Mouse (Mus musculus) lung, embryonic 16.5 days (tissue): ENCODE data around the gene Rabepk. TPM values are rescaled to one million over a fixed set of nuclear protein-coding genes. Genes with fewer than 3 reads are reported as not detected.
"Not testable (repeated sequence)": the region's sequence is repeated elsewhere in the genome, so short reads cannot be mapped to it uniquely, and the experiment has no call there.

Experiments used
- ATAC-seq: fragments of 200-750 bp; cut with Nextera tagmentation; 2 replicates; pipeline ENCODE4 v1.8.0; 2017; ENCODE audit warnings: low read depth, mild to moderate bottlenecking, moderate library complexity
- H3K27ac ChIP-seq: fragments of 300-500 bp; sonication (generic); 2 replicates; pipeline ENCODE4 v1.5.1; 2014; ENCODE audit warnings: mild to moderate bottlenecking, control low read depth, low read length
- H3K27me3 ChIP-seq: fragments of 300-500 bp; sonication (generic); 2 replicates; pipeline ENCODE4 v1.6.1; 2014; ENCODE audit warnings: low read depth, low read length, mixed read lengths; ENCODE audit not compliant: control insufficient read depth, insufficient read depth
- H3K36me3 ChIP-seq: fragments of 300-500 bp; sonication (generic); 2 replicates; pipeline ENCODE4 v1.6.1; 2014; ENCODE audit warnings: low read length; ENCODE audit not compliant: control insufficient read depth, insufficient read depth
- H3K4me1 ChIP-seq: fragments of 300-500 bp; sonication (generic); replicated peaks from 2 replicates; pipeline ENCODE4 v1.6.1; 2014; ENCODE audit warnings: low read length, mixed read lengths; ENCODE audit not compliant: control insufficient read depth, insufficient read depth
- H3K4me2 ChIP-seq: fragments of 300-500 bp; sonication (generic); 2 replicates; pipeline ENCODE4 v1.6.1; 2014; ENCODE audit warnings: low read depth, low read length, control low read depth
- H3K4me3 ChIP-seq: fragments of 300-500 bp; sonication (generic); 2 replicates; pipeline ENCODE4 v1.5.1; 2014; ENCODE audit warnings: mild to moderate bottlenecking, low read length, control low read depth
- H3K9ac ChIP-seq: fragments of 300-500 bp; sonication (generic); 2 replicates; pipeline ENCODE4 v1.6.1; 2014; ENCODE audit warnings: low read length, control low read depth
- H3K9me3 ChIP-seq: fragments of 300-500 bp; sonication (generic); 2 replicates; pipeline ENCODE4 v1.6.1; 2016; ENCODE audit warnings: low read length; ENCODE audit not compliant: control insufficient read depth
- WGBS: fragments of 180-500 bp; shearing (Covaris S2); extraction: QIAGEN DNeasy Blood & Tissue Kit; methylation state at CpG from one replicate; pipeline ENCODE4 v1.1.7; 2014; 5-methylcytosine and 5-hydroxymethylcytosine counted together
- polyA plus RNA-seq: library from polyadenylated mRNA; unstranded; fragments of >200 nt; fragmentation: Nextera tagmentation; extraction: Ambion mirVana; gene quantifications from 2 replicates; pipeline ENCODE4 v1.2.1, GENCODE M21; 2015

The Rabepk gene
- 35.4 and 36.3 TPM in 2 replicates for polyA plus RNA-seq

GRCm38 (mm10) chr2:34799357-34800256 is at the start of gene Rabepk:
Gene Rabepk (minus strand): TSS chr2:34799912.
- peaks cover 20% of the 10 kb centered on the region for H3K4me1 ChIP-seq
- ATAC-seq: peak; percentile 83
- H3K9ac ChIP-seq: peak within 1 kb of the TSS; percentile 88
- H3K4me2 ChIP-seq: peak within 1 kb of the TSS; percentile 69
- peak within 1 kb of the TSS; percentile 89 for H3K27ac ChIP-seq
- H3K4me3 ChIP-seq: peak within 1 kb of the TSS; percentile 83
- H3K36me3 ChIP-seq: 0 out of 2 replicates have a peak, but pooled peaks cover 2% of the 10 kb centered on the region
- no peaks in the 10 kb centered on the region for H3K9me3 ChIP-seq
- H3K27me3 ChIP-seq: no peaks in the 10 kb centered on the region
- 2% methylated on average over 44 of the region's 44 CpGs for WGBS

DNA sequence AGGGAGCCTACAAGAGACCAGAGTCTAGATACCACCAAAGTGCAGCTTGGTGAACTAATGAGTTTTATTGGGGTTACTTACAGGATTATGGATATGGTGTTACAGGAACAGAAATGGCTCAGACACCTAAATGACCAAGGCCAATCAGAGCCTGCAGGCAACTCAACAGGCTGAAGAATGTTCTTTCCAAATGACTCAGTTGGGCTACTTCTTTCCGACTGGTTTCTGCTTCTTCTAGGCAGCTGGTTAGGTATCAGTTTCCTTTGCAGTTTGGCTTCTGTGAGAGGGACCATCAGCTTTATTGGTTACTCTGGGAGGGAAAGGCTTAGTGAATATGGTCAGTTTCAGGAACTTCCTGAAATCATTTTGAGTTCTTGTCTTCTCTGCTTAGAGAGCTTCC is 48.0 kb upstream of the Rabepk start:
- ATAC-seq: no peak
- H3K4me1 ChIP-seq: no peaks in the 10 kb centered on the region
- no peak overlapping the region for H3K27ac ChIP-seq
- no peaks in the 10 kb centered on the region for H3K9me3 ChIP-seq
- no peaks in the 10 kb centered on the region for H3K27me3 ChIP-seq
- no peak overlapping the region for H3K4me3 ChIP-seq
- no peak overlapping the region for H3K4me2 ChIP-seq
- WGBS: 88% methylated on average over 1 of the region's 1 CpGs
- no peak overlapping the region for H3K9ac ChIP-seq
- H3K36me3 ChIP-seq: peaks cover 16% of the 10 kb centered on the region

DNA sequence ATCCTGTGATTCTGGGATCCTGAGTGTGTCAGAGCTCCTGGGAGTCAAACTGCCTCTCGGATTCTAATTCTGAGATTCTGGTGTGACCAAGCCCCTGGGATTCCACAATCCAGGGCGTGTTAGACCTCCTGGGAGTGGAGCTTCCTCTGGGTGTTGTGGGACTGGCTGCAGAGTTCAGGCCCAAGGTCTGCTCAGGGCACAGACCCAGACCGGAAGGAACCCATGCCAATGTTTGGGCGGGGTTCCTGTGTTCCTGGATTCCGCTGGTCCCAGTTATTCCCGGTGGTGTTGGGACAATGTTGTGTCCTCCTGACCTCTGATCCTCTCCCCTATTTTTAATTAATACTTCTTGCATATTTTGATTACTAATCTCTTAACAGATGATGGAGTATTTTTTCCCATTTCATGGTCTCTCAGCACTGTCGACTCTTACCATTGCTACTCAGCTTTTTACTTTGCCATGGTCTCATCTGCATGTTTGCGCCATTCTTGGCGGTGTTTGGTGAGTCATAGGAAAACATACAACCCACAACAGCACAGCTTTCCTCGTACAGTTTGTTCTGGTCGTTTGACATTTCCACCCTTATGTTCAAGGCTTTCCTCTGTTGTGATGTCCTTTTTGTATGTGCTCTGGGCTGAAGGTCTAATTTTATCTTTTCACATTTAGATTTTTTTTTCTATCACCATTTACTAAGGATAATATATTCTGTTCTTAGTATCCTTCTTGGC is 43.7 kb upstream of the Rabepk start:
- WGBS: 72% methylated on average over 11 of the region's 11 CpGs
- no peaks in the 10 kb centered on the region for H3K9me3 ChIP-seq
- no peak overlapping the region for H3K9ac ChIP-seq
- no peak overlapping the region for H3K27ac ChIP-seq
- H3K36me3 ChIP-seq: no peaks in the 10 kb centered on the region
- ATAC-seq: no peak
- no peaks in the 10 kb centered on the region for H3K27me3 ChIP-seq
- H3K4me1 ChIP-seq: no peaks in the 10 kb centered on the region
- no peak overlapping the region for H3K4me3 ChIP-seq
- no peak overlapping the region for H3K4me2 ChIP-seq

GRCm38 (mm10) chr2:34841706-34842105 is 42.0 kb upstream of the Rabepk start:
- Histone ChIP-seq H3K4me1 (no peaks in the 10 kb centered on the region), H3K36me3 (no peaks in the 10 kb centered on the region), H3K9ac (no peak overlapping the region), H3K9me3 (no peaks in the 10 kb centered on the region), H3K4me3 (no peak overlapping the region), H3K4me2 (no peak overlapping the region), H3K27me3 (no peaks in the 10 kb centered on the region), H3K27ac (no peak overlapping the region)
- no peak for ATAC-seq
- 88% methylated on average over 8 of the region's 8 CpGs for WGBS

DNA sequence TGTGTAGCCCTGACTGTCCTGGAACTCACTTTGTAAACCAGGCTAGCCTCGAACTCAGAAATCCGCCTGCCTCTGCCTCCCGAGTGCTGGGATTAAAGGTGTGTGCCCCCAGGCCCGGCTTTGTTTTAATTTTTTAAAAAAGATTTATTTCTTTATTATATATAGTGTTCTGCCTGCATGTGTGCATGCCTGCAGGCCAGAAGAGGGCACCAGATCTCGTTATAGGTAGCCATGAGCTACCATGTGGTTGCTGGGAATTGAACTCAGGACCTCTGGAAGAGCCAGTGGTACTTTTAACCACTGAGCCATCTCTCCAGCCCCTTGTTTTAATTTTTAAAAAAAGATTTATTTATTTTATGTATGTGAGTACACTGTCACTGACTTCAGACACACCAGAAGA is 40.4 kb upstream of the Rabepk start:
- H3K4me1 ChIP-seq, H3K4me3 ChIP-seq, H3K4me2 ChIP-seq, ATAC-seq, H3K27ac ChIP-seq, H3K27me3 ChIP-seq, H3K36me3 ChIP-seq, H3K9ac ChIP-seq, H3K9me3 ChIP-seq: not testable (repeated sequence)
- 71% methylated on average over 5 of the region's 5 CpGs for WGBS

DNA sequence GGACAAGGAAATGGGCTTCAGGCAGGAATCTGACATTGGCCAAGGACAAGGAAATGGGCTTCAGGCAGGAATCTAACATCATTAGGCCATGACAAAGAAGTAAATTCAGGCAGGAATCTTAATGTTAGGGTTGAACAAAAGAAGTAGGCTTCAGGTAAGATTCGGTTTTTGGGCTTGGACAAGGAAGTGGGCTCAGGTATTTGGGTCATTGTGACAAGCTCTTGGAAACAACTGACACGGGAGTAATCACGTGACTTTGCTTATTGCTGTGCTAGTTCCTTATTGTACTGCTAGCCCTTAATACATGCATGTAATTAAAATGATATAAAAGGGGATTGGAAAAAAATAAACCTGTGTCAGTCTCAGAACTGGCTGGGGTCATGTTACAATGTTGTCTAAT is 36.0 kb upstream of the Rabepk start:
- no peak overlapping the region for H3K9ac ChIP-seq
- no peaks in the 10 kb centered on the region for H3K9me3 ChIP-seq
- H3K4me2 ChIP-seq: no peak overlapping the region
- no peak overlapping the region for H3K27ac ChIP-seq
- ATAC-seq: no peak
- 74% methylated on average over 3 of the region's 3 CpGs for WGBS
- no peak overlapping the region for H3K4me3 ChIP-seq
- H3K4me1 ChIP-seq: no peaks in the 10 kb centered on the region
- no peaks in the 10 kb centered on the region for H3K36me3 ChIP-seq
- H3K27me3 ChIP-seq: no peaks in the 10 kb centered on the region

DNA sequence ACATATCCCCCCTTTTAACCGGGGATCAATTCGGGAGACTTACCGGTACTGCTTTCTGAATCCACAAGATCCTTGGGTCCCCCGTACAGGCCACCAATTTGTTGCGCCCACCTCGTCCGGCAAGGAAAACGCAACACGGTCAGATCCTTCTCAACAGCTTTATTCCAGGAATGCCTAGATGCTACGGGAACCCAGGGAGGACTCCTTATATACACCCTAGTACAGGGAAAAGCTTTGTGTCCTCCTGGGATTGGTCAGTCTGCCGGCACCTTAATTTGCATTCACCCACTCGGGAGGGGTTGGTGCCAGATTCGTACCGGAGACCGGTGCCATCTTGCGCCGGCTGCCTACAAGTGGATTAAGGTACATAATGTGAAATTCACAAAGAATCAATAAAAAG is 33.9 kb upstream of the Rabepk start:
- no peak overlapping the region for H3K27ac ChIP-seq
- H3K4me2 ChIP-seq: no peak overlapping the region
- no peak overlapping the region for H3K9ac ChIP-seq
- H3K4me3 ChIP-seq: no peak overlapping the region
- H3K27me3 ChIP-seq: no peaks in the 10 kb centered on the region
- H3K4me1 ChIP-seq: no peaks in the 10 kb centered on the region
- no peaks in the 10 kb centered on the region for H3K36me3 ChIP-seq
- 83% methylated on average over 17 of the region's 17 CpGs for WGBS
- peaks cover 3% of the 10 kb centered on the region; the same call in 1 of the 2 replicates for H3K9me3 ChIP-seq
- no peak for ATAC-seq

DNA sequence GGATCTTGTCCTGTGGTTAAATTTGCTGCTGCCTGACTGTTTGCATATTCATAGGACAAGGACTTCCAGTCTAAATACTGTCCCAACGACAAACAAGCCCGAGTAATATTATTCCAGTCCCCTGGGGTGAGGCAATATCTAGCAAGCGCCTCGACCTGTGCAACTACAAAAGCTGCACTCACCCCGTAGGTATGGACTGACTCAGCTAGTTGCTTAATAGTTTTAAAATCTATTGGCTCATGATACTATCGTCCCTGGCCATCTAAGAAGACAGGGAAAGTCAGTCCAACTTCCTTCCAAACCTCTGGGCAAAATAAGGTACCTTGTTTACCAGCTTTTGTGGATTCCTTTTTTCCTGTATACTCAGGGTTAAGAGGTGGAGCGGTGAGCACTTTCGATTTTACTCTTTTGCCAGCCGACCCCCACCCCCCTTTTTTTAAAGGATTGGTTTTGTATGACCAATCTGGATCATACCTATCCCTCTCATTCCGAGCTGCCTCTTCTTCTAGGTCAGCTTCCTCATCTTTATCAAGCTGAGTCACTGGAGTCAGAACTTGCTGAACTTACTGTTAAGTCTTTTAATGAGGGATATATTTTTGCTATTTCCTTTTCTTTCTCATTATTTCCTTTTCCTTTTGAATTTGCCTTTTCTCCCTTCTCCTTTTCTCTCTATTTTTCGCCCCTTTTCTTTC is 33.2 kb upstream of the Rabepk start, which contains the start of gene Gm34653:
Gm34653 (plus strand) TSS at position 242 of the 692 bp plus-strand sequence.
- WGBS: 68% methylated on average over 11 of the region's 11 CpGs
- H3K4me3 ChIP-seq, H3K9me3 ChIP-seq, H3K4me1 ChIP-seq, H3K27ac ChIP-seq, H3K27me3 ChIP-seq, H3K36me3 ChIP-seq, H3K9ac ChIP-seq, H3K4me2 ChIP-seq, ATAC-seq: not testable (repeated sequence)

GRCm38 (mm10) chr2:34830066-34830465 is 30.4 kb upstream of the Rabepk start:
- H3K4me1 ChIP-seq, ATAC-seq: not testable (repeated sequence)
- 92% methylated on average over 17 of the region's 17 CpGs for WGBS

More at GRCm38 (mm10) chr2:34830066-34830465, 30.4 kb upstream of the Rabepk start:
- not testable (repeated sequence) for H3K9me3 ChIP-seq, H3K27ac ChIP-seq, H3K27me3 ChIP-seq, H3K4me3 ChIP-seq, H3K4me2 ChIP-seq, H3K9ac ChIP-seq, H3K36me3 ChIP-seq
